Mouse (Mus musculus) limb, embryonic 10.5 days (tissue): ENCODE results near the gene Mmrn2. TPM values are rescaled to one million over a fixed set of nuclear protein-coding genes. Genes with fewer than 3 reads are reported as not detected.
A peak's percentile ranks its signal among the peaks of the same experiment; 100 is the strongest.
"Not testable (repeated sequence)": the region's sequence is repeated elsewhere in the genome, so short reads cannot be mapped to it uniquely, and the experiment has no call there.

ENCODE experiments used
- DNase-seq: peaks from one replicate; pipeline ENCODE4 v3.0.0-alpha.2; 2017; ENCODE audit warnings: low spot score
- H3K27ac ChIP-seq: fragments of 300-500 bp; sonication (generic); 2 replicates; pipeline ENCODE4 v1.5.1; 2016; ENCODE audit warnings: mild to moderate bottlenecking
- H3K27me3 ChIP-seq: fragments of 300-500 bp; sonication (generic); 2 replicates; pipeline ENCODE4 v1.6.1; 2016; ENCODE audit warnings: low read depth, mild to moderate bottlenecking; ENCODE audit not compliant: poor library complexity, severe bottlenecking
- H3K36me3 ChIP-seq: fragments of 300-500 bp; sonication (generic); 2 replicates; pipeline ENCODE4 v1.6.1; 2016; ENCODE audit warnings: mild to moderate bottlenecking, moderate library complexity
- H3K4me1 ChIP-seq: fragments of 300-500 bp; sonication (generic); 2 replicates; pipeline ENCODE4 v1.6.1; 2016
- H3K4me3 ChIP-seq: fragments of 300-500 bp; sonication (generic); 2 replicates; pipeline ENCODE4 v1.5.1; 2016; ENCODE audit warnings: mild to moderate bottlenecking, moderate library complexity
- H3K9me3 ChIP-seq: fragments of 300-500 bp; sonication (generic); replicated peaks from 2 replicates; pipeline ENCODE4 v1.6.1; 2016; ENCODE audit warnings: mild to moderate bottlenecking
- WGBS: fragments of 180-500 bp; shearing (Covaris S2); methylation state at CpG from one replicate; pipeline ENCODE4 v1.1.7; 2016; 5-methylcytosine and 5-hydroxymethylcytosine counted together
- polyA plus RNA-seq: library from polyadenylated mRNA; unstranded; fragments of >200 nt; fragmentation: Nextera tagmentation; extraction: Ambion mirVana; gene quantifications from 2 replicates; pipeline ENCODE4 v1.2.1, GENCODE M21; 2016

The Mmrn2 gene
- polyA plus RNA-seq, 1 experiment from 2014 or later: 7.8 TPM

DNA sequence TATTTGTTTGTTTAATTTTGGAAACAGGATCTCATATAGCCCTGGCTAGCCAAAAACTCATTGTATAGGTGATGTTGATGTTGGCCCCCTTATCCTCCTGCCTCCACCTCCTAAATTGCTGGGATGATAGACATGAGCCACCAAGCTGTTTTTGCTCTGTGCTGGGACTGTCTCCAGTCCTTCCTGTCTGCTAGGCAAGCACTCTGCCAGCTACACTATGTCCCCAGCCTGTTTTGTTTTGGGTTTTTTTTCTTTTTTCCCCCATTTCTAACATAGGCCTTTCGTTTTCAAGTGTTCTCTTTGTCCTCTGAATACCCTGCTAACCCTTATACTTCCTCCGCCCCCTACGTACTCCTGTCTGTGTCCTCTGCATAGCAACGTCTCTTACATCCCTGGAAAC lies 18.0 kb downstream of the Mmrn2 start:
- H3K36me3 ChIP-seq: peaks cover 10% of the 10 kb centered on the region
- no peaks in the 10 kb centered on the region for H3K4me1 ChIP-seq
- no peak overlapping the region for H3K27ac ChIP-seq
- H3K9me3 ChIP-seq: no peaks in the 10 kb centered on the region
- H3K27me3 ChIP-seq: no peaks in the 10 kb centered on the region
- no peak for DNase-seq
- WGBS: 84% methylated on average over 4 of the region's 4 CpGs
- H3K4me3 ChIP-seq: no peak overlapping the region

DNA sequence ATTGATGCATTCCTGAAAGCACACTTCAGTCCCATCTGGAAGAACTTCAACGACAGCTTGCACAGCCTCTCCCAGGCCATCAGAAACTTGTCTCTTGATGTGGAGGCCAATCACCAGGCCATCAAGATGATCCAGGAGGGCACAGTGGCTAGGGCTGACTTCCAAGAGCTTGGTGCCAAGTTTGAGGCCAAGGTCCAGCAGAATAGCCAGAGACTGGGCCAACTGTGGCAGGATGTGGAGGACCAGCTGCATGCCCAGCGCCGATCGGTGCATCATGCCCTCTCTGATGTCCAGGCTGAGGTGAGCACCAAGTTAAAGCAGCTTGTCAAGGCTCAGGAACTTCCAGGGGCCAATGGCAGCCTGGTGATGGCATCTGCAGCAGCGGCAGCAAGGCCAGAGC lies 22.6 kb downstream of the Mmrn2 start:
- H3K4me3 ChIP-seq: no peak overlapping the region
- peaks cover 50% of the 10 kb centered on the region for H3K36me3 ChIP-seq
- H3K27ac ChIP-seq: no peak overlapping the region
- DNase-seq: no peak
- 96% methylated on average over 5 of the region's 5 CpGs for WGBS
- H3K27me3 ChIP-seq: no peaks in the 10 kb centered on the region
- H3K9me3 ChIP-seq: no peaks in the 10 kb centered on the region
- no peaks in the 10 kb centered on the region for H3K4me1 ChIP-seq

DNA sequence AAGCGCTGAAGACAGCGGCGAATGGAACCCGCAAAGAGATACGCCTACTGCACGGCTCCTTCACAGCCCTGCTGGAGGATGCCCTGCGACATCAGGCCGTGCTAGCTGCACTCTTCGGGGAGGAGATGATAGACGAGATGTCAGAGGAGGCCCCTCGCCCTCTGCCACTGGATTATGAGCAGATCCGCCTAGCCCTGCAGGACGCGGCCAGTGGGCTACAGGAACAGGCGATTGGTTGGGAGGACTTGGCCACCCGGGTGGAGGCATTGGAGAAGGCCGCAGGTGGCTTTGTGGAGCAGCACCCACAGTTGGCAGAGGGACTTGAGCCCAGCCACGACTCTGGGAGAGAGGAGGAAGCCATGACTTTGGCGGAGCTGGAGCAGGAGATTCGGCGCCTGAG lies 23.6 kb downstream of the Mmrn2 start:
- no peaks in the 10 kb centered on the region for H3K4me1 ChIP-seq
- H3K27ac ChIP-seq: no peak overlapping the region
- no peaks in the 10 kb centered on the region for H3K27me3 ChIP-seq
- no peaks in the 10 kb centered on the region for H3K9me3 ChIP-seq
- H3K4me3 ChIP-seq: no peak overlapping the region
- DNase-seq: no peak
- peaks cover 59% of the 10 kb centered on the region for H3K36me3 ChIP-seq
- WGBS: 91% methylated on average over 21 of the region's 21 CpGs

DNA sequence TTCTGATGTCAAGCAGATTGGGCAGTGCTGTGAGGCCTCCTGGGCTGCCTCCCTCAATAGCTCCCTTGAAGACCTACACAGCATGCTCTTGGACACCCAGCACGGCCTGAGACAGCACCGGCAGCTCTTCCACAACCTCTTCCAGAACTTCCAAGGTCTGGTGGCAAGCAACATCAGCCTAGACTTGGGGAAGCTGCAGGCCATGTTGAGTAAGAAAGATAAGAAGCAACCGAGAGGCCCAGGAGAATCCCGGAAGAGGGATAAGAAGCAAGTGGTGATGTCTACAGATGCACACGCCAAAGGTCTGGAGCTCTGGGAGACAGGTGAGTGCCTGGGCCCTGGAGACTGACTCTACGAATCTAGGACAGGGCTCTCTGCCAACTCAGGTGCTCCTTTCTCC lies 24.0 kb downstream of the Mmrn2 start:
- H3K27me3 ChIP-seq: no peaks in the 10 kb centered on the region
- no peaks in the 10 kb centered on the region for H3K4me1 ChIP-seq
- H3K27ac ChIP-seq: no peak overlapping the region
- no peaks in the 10 kb centered on the region for H3K9me3 ChIP-seq
- H3K36me3 ChIP-seq: peaks cover 63% of the 10 kb centered on the region
- WGBS: 98% methylated on average over 6 of the region's 6 CpGs
- DNase-seq: no peak
- no peak overlapping the region for H3K4me3 ChIP-seq

DNA sequence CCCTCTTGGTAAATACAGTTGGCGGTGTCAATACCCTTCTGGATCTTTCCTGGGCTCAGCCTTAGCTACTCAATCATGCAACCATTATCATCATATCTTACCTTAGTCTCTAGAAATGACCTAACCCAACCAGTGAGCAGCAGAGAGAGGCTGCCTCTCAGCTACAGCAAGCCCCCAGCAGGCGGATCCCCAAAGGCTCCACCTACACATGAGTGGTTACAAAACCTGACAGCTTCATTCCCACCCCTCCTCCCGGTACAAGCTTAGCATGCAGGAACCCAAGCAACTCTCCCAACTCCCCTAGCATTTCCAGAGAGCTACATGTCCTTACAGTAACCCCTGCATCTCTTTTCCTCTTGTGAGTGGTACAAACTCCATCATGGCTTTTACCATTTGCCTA lies 24.8 kb downstream of the Mmrn2 start:
- no peak overlapping the region for H3K4me3 ChIP-seq
- H3K9me3 ChIP-seq: no peaks in the 10 kb centered on the region
- no peak for DNase-seq
- no peaks in the 10 kb centered on the region for H3K4me1 ChIP-seq
- H3K27ac ChIP-seq: no peak overlapping the region
- H3K36me3 ChIP-seq: peaks cover 70% of the 10 kb centered on the region
- no peaks in the 10 kb centered on the region for H3K27me3 ChIP-seq
- WGBS: 90% methylated on average over 3 of the region's 3 CpGs

DNA sequence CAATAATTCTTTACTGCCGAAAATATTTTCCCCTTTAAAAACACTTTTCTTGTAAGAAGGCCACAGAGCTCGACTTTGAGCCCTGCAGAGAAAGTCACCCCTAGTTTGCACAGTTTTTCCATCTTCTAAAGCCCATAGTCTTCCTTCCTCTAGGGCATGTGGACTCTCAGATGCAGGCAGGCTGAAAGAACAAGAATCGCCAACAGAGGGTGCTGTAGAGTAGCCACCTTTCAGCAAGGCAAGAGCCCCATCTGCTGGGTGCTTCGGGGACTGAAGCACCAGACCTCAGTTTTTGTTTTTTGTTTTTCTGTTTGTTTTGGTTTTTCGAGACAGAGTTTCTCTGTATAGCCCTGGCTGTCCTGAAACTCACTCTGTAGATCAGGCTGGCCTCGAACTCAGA lies 25.9 kb downstream of the Mmrn2 start:
- no peak overlapping the region for H3K4me3 ChIP-seq
- H3K4me1 ChIP-seq: no peaks in the 10 kb centered on the region
- no peaks in the 10 kb centered on the region for H3K27me3 ChIP-seq
- no peaks in the 10 kb centered on the region for H3K9me3 ChIP-seq
- H3K36me3 ChIP-seq: peaks cover 81% of the 10 kb centered on the region
- 48% methylated on average over 6 of the region's 6 CpGs for WGBS
- DNase-seq: peak; percentile 76
- H3K27ac ChIP-seq: no peak overlapping the region

DNA sequence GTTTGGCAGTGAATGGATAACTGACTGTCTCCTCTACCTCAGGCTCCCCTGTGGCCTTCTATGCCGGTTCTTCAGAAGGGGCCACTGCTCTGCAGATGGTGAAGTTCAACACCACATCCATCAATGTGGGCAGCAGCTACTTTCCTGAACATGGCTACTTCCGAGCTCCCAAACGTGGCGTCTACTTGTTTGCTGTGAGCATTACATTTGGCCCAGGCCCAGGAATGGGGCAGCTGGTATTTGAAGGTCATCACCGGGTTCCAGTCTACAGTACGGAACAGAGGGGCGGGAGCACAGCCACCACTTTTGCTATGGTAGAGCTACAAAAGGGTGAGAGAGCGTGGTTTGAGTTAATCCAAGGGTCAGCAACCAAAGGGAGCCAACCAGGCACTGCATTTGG lies 27.6 kb downstream of the Mmrn2 start:
- Histone ChIP-seq H3K36me3 (peaks cover 93% of the 10 kb centered on the region), H3K4me3 (no peak overlapping the region), H3K9me3 (no peaks in the 10 kb centered on the region), H3K27ac (no peak overlapping the region), H3K4me1 (no peaks in the 10 kb centered on the region), H3K27me3 (no peaks in the 10 kb centered on the region)
- no peak for DNase-seq
- 85% methylated on average over 8 of the region's 8 CpGs for WGBS

DNA sequence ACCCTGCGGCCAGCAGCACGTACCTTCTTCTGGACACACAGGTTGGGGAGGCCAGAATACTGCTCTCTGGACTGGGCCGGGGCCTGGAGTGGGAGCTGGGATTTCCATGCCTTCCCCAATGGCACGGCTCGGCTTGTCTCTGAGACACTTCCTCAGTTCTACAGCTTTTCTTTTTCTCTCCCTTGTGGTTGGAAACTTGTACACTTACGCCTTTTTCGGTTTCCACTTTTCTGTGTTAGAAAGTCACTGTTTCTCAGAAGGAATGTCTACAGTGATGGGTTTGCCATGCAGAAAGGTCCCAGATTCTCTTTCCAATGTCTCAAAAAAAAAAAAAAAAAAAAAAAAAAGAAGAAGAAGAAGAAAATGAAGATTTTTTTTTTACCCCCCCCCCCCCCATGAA lies 28.2 kb downstream of the Mmrn2 start:
- Histone ChIP-seq H3K27ac (no peak overlapping the region), H3K9me3 (no peaks in the 10 kb centered on the region), H3K36me3 (peaks cover 93% of the 10 kb centered on the region), H3K4me3 (no peak overlapping the region), H3K27me3 (no peaks in the 10 kb centered on the region), H3K4me1 (no peaks in the 10 kb centered on the region)
- DNase-seq: no peak
- 96% methylated on average over 7 of the region's 7 CpGs for WGBS

DNA sequence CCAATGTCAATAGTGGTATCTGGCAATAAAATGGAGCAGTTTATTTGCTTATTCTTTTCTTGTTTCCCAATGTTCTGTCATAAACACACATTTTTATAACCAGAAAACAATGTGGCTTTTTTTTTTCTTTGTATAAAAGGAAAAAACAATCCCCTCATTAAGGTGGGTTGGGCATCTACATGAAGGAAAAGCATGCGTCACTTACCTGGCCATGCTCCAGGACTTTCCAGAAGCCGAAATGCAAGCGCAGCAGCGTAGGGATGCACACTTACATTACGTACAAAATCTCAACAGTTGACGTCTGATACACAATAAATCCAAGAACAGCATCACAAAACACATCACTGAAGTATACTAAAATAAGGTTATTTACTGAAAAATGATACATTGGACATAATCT lies 35.5 kb downstream of the Mmrn2 start:
- Histone ChIP-seq H3K27me3 (no peaks in the 10 kb centered on the region), H3K4me3 (no peak overlapping the region), H3K27ac (no peak overlapping the region), H3K4me1 (no peaks in the 10 kb centered on the region), H3K9me3 (no peaks in the 10 kb centered on the region), H3K36me3 (peaks cover 100% of the 10 kb centered on the region)
- DNase-seq: no peak
- WGBS: 97% methylated on average over 6 of the region's 6 CpGs

DNA sequence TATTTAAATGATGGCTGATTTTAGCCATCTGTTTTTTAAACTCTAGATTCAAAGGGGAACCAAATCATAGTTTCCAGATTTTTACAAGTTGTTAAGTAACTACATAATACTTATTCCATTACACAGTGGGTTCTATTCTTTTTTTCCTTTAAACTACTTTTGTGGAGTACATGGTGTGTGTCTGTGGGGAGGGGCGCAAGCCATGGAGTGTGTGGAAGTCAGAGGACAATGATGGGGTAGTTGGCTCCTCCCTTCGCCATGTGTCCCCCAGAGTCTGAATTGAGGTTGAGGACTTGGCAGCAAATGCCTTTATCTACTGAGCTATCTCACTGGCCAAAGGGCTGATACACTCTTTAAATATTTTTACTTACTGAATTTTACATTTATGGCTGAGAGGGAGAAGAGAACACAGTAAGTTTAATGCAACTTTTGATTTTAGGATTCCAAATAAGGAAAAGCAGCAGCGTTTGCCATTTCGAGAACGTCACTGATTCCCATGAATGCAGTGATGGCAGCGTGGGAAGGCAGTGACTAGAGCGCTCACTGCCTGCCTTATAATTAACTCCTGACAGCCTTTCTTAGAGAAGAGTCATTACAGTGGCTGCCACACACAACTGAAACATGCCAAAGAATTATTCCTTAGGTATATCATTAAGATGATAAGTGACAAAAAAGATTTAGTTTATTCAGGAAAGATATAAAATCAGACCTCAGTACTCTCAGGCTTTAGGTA lies 37.1 kb downstream of the Mmrn2 start:
- Histone ChIP-seq H3K4me1 (no peaks in the 10 kb centered on the region), H3K36me3 (peaks cover 93% of the 10 kb centered on the region), H3K9me3 (no peaks in the 10 kb centered on the region), H3K27ac (no peak overlapping the region), H3K4me3 (no peak overlapping the region), H3K27me3 (no peaks in the 10 kb centered on the region)
- 92% methylated on average over 7 of the region's 7 CpGs for WGBS
- DNase-seq: no peak

DNA sequence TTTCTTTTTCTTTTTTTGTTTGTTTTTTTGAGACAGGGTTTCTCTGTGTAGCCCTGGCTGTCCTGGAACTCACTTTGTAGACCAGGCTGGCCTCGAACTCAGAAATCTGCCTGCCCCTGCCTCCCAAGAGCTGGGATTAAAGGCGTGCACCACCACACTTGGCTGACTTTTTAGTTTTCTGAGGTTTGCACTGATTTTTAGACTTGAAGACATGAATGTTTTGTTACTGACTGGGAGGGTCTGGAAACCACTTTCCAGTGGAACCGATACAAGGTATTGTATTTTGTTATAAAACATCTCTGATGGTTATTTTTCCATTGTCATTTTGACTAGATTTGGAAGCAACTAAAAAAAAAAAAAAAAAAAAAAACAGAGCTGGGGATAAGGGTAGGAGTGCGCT lies 41.7 kb downstream of the Mmrn2 start:
- H3K27me3 ChIP-seq, H3K9me3 ChIP-seq, DNase-seq, H3K4me1 ChIP-seq, H3K27ac ChIP-seq, H3K4me3 ChIP-seq: not testable (repeated sequence)
- WGBS: 95% methylated on average over 4 of the region's 4 CpGs
- H3K36me3 ChIP-seq: peaks cover 92% of the 10 kb centered on the region

DNA sequence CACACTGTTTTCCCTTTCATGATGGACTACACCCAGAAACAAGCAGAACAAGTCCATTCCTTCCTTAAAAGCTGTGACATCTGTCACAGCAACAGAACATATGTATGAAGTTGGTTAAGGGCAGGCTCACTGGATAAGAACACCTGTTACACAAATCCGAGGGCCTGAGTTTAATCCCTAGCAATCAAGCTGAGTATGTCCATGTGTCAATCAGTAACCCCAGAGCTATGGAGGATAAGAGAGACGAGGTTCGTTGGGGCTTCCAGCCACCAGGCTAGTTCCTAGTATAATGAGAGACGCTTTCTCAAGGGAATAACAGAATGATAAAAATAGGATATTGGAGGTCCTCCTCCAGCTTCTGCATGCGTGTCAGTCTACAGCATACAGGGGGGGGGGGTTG lies 42.2 kb downstream of the Mmrn2 start:
- no peak for DNase-seq
- Histone ChIP-seq H3K36me3 (peaks cover 92% of the 10 kb centered on the region), H3K4me1 (no peaks in the 10 kb centered on the region), H3K9me3 (no peaks in the 10 kb centered on the region), H3K4me3 (no peak overlapping the region), H3K27ac (no peak overlapping the region), H3K27me3 (no peaks in the 10 kb centered on the region)
- WGBS: 92% methylated on average over 5 of the region's 5 CpGs

DNA sequence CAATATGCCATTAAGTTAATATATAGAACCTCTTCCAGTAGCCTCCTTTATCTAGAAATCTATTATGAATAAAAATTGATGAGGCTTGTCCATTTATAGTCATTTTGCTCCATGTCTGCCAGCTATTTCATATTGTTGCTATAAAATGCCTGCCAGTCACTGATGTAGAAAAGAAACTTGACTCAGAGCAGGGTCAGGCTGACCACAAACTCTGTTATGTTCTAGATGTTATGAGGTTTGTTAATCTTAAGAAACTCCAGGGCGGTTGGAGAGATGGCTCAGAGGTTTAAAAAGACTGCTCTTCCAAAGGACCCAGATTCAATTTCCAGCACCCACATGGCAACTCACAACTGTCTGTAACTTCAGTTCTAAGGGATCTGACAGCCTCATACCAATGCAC lies 45.8 kb downstream of the Mmrn2 start:
- Histone ChIP-seq H3K27me3 (no peaks in the 10 kb centered on the region), H3K36me3 (peaks cover 92% of the 10 kb centered on the region), H3K9me3 (no peaks in the 10 kb centered on the region), H3K4me3 (no peak overlapping the region), H3K27ac (no peak overlapping the region), H3K4me1 (no peaks in the 10 kb centered on the region)
- DNase-seq: no peak
- WGBS: 93% methylated on average over 1 of the region's 1 CpGs

DNA sequence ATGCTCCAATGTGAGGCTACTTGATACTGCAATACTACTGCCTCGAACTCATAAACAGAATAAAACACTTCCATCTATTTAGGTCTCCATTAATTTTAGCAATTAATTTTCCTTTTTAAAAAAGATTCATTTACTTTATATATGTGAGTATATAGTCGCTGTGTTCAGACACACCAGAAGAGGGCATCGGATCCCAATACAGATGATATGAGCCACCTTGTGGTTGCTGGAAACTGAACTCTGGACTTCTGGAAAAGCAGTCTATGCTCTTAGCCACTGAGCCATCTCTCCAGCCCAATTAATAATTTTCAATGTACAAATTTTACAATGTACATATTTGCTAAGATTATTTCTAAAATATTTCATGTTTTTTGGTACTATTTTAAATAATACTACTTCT lies 53.0 kb downstream of the Mmrn2 start:
- no peak overlapping the region for H3K27ac ChIP-seq
- peaks cover 96% of the 10 kb centered on the region for H3K36me3 ChIP-seq
- no peak for DNase-seq
- no peak overlapping the region for H3K4me3 ChIP-seq
- no peaks in the 10 kb centered on the region for H3K4me1 ChIP-seq
- no peaks in the 10 kb centered on the region for H3K27me3 ChIP-seq
- WGBS: 93% methylated on average over 3 of the region's 3 CpGs
- H3K9me3 ChIP-seq: no peaks in the 10 kb centered on the region
